Mouse (Mus musculus): ENCODE results near the gene Heatr3. TPM values are rescaled to one million over a fixed set of nuclear protein-coding genes. Genes with fewer than 3 reads are reported as not detected.

Gene Heatr3
- 25.4 TPM for polyA plus RNA-seq (2015; fragmentation: Illumina TruSeq; extraction: RNeasy Lipid Tissue Mini Kit (QIAGEN cat#74804); ENCODE audit: low read depth, low replicate concordance)

DNA sequence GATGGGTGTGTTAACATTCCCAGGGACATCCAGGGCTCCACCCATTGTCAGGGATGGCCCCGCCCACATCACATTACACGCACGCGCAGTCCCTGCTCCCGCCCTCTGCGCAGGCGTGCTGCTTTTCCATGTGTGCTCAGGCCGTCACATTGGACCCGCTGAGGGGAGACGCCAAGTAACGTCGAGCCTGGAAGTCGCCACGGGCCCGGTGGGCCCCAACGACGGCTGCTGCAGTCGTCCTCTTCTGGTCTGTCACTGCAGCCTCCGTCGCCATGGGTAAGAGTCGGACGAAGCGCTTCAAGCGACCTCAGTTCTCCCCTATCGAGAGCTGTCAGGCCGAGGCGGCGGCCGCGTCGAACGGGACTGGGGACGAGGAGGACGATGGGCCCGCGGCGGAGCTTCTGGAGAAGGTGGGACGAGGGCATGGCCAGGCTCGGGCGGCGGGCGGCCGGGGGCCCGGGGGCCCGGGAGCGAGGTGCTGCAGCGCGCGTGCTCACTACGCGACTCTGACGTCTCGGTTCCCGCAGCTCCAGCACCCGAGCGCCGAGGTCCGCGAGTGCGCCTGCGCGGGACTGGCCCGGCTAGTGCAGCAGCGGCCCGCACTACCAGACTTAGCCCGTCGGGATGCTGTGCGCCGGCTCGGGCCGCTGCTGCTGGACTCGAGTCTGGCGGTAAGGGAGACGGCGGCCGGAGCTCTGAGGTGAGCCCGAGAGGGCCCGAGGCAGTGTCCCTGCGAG is at the start of gene Heatr3:
Heatr3 (plus strand) TSS at position 108 of the 737 bp plus-strand sequence.

DNA sequence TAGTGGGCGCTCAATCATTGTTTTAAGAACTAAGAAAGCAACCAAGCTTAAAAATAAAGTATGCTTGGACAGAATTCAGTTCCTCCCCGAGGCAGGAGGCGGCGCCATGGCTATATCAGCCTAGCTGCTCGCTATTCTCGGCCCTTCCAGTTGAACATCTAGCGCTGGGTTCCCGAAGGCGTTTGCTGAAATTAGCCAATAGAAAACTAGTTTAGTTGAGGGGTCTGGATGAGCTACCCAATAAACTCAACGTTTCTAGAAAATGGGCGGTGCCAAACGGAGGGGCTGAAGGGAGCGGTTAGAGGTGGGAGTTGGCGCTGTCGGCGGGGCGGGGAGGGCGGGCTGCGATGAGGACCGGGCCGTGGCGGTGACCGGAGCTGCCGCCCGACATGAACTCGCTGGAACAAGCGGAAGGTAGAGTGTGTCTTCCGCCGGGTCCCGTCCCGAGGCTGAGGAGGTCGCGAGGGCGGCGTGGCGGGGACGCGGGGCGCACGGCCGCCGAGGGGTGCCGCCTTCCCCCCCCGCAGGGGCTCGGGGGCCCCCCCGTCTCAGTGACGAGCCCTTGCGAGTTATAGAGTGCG is 19.1 kb upstream of the Heatr3 start, which contains the start of gene Cnep1r1:
Cnep1r1 (plus strand) TSS at position 314 of the 581 bp plus-strand sequence.

DNA sequence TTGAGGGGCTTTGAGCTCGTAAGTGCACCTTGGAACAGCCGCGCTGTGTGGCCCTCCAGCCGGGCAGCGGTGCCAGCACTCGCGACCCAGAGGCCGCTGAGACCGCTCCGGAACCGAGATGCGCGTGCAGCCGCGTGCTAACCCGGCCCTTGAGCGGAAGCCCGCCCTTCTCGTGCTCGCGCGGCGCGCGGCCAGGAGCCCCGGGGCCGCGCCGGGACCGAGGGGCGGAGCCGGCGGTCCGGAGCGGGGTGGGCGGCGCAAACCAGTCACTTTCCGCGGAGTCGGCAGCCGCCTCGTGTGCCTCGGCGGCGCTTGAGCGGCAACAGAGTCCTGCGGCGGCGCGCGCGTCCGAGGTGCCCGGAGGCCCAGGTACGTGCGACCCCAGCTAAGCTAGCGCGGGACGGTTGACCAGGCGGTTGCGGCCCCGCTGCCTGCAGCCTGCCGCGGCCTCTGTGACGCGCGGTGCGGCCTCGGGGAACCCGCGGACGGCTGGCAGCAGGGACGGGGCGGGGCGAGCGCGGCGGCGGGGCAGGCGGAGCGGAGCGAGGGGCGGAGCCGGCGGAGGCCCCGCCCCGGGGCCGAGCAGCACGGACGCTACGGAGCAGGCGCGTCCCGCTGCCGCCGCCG is 61.4 kb downstream of the Heatr3 start, which contains the start of gene Tent4b:
Tent4b (plus strand) TSS at position 269 of the 627 bp plus-strand sequence.

Other genes starting within 250 kb of the Heatr3 start
- gene Zfp423, start 178.3 kb upstream of the Heatr3 start, polyA plus RNA-seq (2015; fragmentation: Illumina TruSeq; extraction: RNeasy Lipid Tissue Mini Kit (QIAGEN cat#74804); ENCODE audit: low read depth, low replicate concordance): 13.8 TPM
- gene Cnep1r1, start 19.1 kb upstream of the Heatr3 start, polyA plus RNA-seq (2015; fragmentation: Illumina TruSeq; extraction: RNeasy Lipid Tissue Mini Kit (QIAGEN cat#74804); ENCODE audit: low read depth, low replicate concordance): 48.3 TPM
- 27.5 TPM for gene Tent4b, start 61.4 kb downstream of the Heatr3 start, polyA plus RNA-seq (2015; fragmentation: Illumina TruSeq; extraction: RNeasy Lipid Tissue Mini Kit (QIAGEN cat#74804); ENCODE audit: low read depth, low replicate concordance)
- 3.9 TPM for gene Adcy7, start 134.5 kb downstream of the Heatr3 start, polyA plus RNA-seq (2015; fragmentation: Illumina TruSeq; extraction: RNeasy Lipid Tissue Mini Kit (QIAGEN cat#74804); ENCODE audit: low read depth, low replicate concordance)
- gene Brd7, start 224.3 kb downstream of the Heatr3 start, polyA plus RNA-seq (2015; fragmentation: Illumina TruSeq; extraction: RNeasy Lipid Tissue Mini Kit (QIAGEN cat#74804); ENCODE audit: low read depth, low replicate concordance): 54.2 TPM

All from brain, adult 10 weeks (tissue).